Comparison of ENCODE assay signal across 8 mouse cellular contexts in genomic region chr11:17953231-17954134, GRCm38 (mm10). TPM values are rescaled to one million over a fixed set of nuclear protein-coding genes. Genes with fewer than 3 reads are reported as not detected.
DNase-seq lines count a peak whose midpoint lies in the region; ATAC-seq and TF ChIP-seq lines count a peak whose summit lies in the region.

Etaa1 (minus strand) TSS chr11:17953875.

- peak within 1 kb of the TSS; percentile 76 for H3K4me2 ChIP-seq in heart, embryonic 11.5 days
- H3K4me2 ChIP-seq in kidney, embryonic 16.5 days (replicated peaks; ENCODE audit: low read depth, low read length) = peak within 1 kb of the TSS; percentile 75
- peak within 1 kb of the TSS; percentile 68 for H3K4me2 ChIP-seq in myocyte (ENCODE audit: low read depth)

- H3K27ac ChIP-seq in heart, embryonic 11.5 days (ENCODE audit: low read depth, low read length) = peak within 1 kb of the TSS; percentile 89
- H3K27ac ChIP-seq in kidney, embryonic 16.5 days (ENCODE audit: low read length) = peak within 1 kb of the TSS; percentile 98
- H3K27ac ChIP-seq in liver, adult 2 months (replicated peaks; ENCODE audit: insufficient read depth, low read depth, low read length) = peak within 1 kb of the TSS; percentile 58

- H3K9ac ChIP-seq in heart, embryonic 11.5 days (ENCODE audit: low read depth, low read length) = peak within 1 kb of the TSS; percentile 88
- H3K9ac ChIP-seq in kidney, embryonic 16.5 days (replicated peaks; ENCODE audit: low read length) = peak within 1 kb of the TSS; percentile 98
- peak within 1 kb of the TSS; percentile 85 for H3K9ac ChIP-seq in liver, adult 2 months (ENCODE audit: low read depth, low read length)

- ATAC-seq in erythroblast, adult 5-6 weeks (replicated peaks; ENCODE audit: low FRiP score, poor library complexity, severe bottlenecking) = peak; percentile 100
- ATAC-seq in heart, embryonic 11.5 days (replicated peaks; ENCODE audit: insufficient number of reproducible peaks, low FRiP score, low TSS enrichment) = peak; percentile 100
- peak; percentile 100 for ATAC-seq in kidney, embryonic 16.5 days (ENCODE audit: low FRiP score, low TSS enrichment)

- H3K79me2 ChIP-seq in liver, adult 2 months (ENCODE audit: control insufficient read depth, insufficient read depth, low read length) = no peaks in the 10 kb centered on the region
- peaks cover 14% of the 10 kb centered on the region for H3K79me2 ChIP-seq in myocyte (ENCODE audit: control insufficient read depth, insufficient read depth)

- H3K36me3 ChIP-seq in heart, embryonic 11.5 days (ENCODE audit: control insufficient read depth, insufficient read depth, low read length) = peaks cover 9% of the 10 kb centered on the region
- peaks cover 20% of the 10 kb centered on the region for H3K36me3 ChIP-seq in kidney, embryonic 16.5 days (ENCODE audit: insufficient read depth, low read length)
- H3K36me3 ChIP-seq in liver, adult 2 months (ENCODE audit: control insufficient read depth, insufficient read depth, low read length) = peaks cover 3% of the 10 kb centered on the region; the same call in 1 of the 2 replicates
- H3K36me3 ChIP-seq in myocyte (ENCODE audit: control insufficient read depth, insufficient read depth) = peaks cover 10% of the 10 kb centered on the region
- H3K36me3 ChIP-seq in splenic B cell, adult 2 months (ENCODE audit: control insufficient read depth, insufficient read depth, low read length, poor library complexity, severe bottlenecking) = no peaks in the 10 kb centered on the region

- peak within 1 kb of the TSS; percentile 77 for H3K4me3 ChIP-seq in heart, embryonic 11.5 days (ENCODE audit: low read depth, low read length)
- H3K4me3 ChIP-seq in kidney, embryonic 16.5 days (ENCODE audit: low read length) = peak within 1 kb of the TSS; percentile 99
- H3K4me3 ChIP-seq in liver, adult 2 months (ENCODE audit: insufficient read depth, low read depth, low read length) = peak within 1 kb of the TSS; percentile 96
- peak within 1 kb of the TSS; percentile 55 for H3K4me3 ChIP-seq in myocyte

- no peaks in the 10 kb centered on the region for H3K27me3 ChIP-seq in heart, embryonic 11.5 days (ENCODE audit: control insufficient read depth, insufficient read depth, low read length)
- no peaks in the 10 kb centered on the region for H3K27me3 ChIP-seq in kidney, embryonic 16.5 days (ENCODE audit: insufficient read depth, low read length)
- no peaks in the 10 kb centered on the region for H3K27me3 ChIP-seq in liver, adult 2 months (ENCODE audit: control insufficient read depth, insufficient read depth, low read length)
- no peaks in the 10 kb centered on the region for H3K27me3 ChIP-seq in myocyte (ENCODE audit: control insufficient read depth, insufficient read depth, insufficient read length)
- no peaks in the 10 kb centered on the region for H3K27me3 ChIP-seq in splenic B cell, adult 2 months (ENCODE audit: control insufficient read depth, insufficient read depth, low read length, poor library complexity, severe bottlenecking)

- H3K9me3 ChIP-seq in heart, embryonic 11.5 days (replicated peaks; ENCODE audit: control insufficient read depth, low read length) = no peaks in the 10 kb centered on the region
- H3K9me3 ChIP-seq in kidney, embryonic 16.5 days (ENCODE audit: low read length) = no peaks in the 10 kb centered on the region

- under 1% methylated on average over 60 of the region's 69 CpGs for WGBS in heart, embryonic 11.5 days (ENCODE audit: insufficient replicate concordance)
- under 1% methylated on average over 58 of the region's 69 CpGs for WGBS in kidney, embryonic 16.5 days
- WGBS in liver, adult 2 months = under 1% methylated on average over 69 of the region's 69 CpGs

- DNase-seq in B cell, adult 2 months = peak; percentile 93 to 95
- DNase-seq in brain, adult 2 months (ENCODE audit: low read depth, low spot score) = peak; percentile 97
- DNase-seq in liver, adult 2 months (ENCODE audit: extremely low read depth, low read depth, low spot score) = peak; percentile 81
- DNase-seq in splenic B cell, adult 2 months (ENCODE audit: low read depth, low spot score) = peak; percentile 94

- peak; percentile 56; the same call in 1 of the 2 replicates for TF ChIP-seq POLR2A in liver, adult 2 months (IDR thresholded peaks at IDR 0.05; ENCODE audit: extremely low read depth, insufficient read depth, low read length)
- TF ChIP-seq POLR2A in myocyte (IDR thresholded peaks at IDR 0.05; ENCODE audit: insufficient read length, low read depth) = peak; percentile 77

- H3K4me1 ChIP-seq in heart, embryonic 11.5 days (ENCODE audit: control insufficient read depth, insufficient read depth, low read length) = no peaks in the 10 kb centered on the region; the same call in 1 of the 2 replicates
- H3K4me1 ChIP-seq in kidney, embryonic 16.5 days (ENCODE audit: insufficient read depth, low read length) = 0 out of 2 replicates have a peak, but pooled peaks cover 3% of the 10 kb centered on the region
- H3K4me1 ChIP-seq in liver, adult 2 months (ENCODE audit: control insufficient read depth, insufficient read depth, low read length) = no peaks in the 10 kb centered on the region; the same call in 1 of the 2 replicates

- no peak for TF ChIP-seq CTCF in liver, adult 2 months (IDR thresholded peaks at IDR 0.05; ENCODE audit: low read depth, low read length)

- peak within 1 kb of the TSS; percentile 93 for H3ac ChIP-seq in myocyte (ENCODE audit: control insufficient read depth, insufficient read length)

TF ChIP-seq in myocyte, 11 proteins besides CTCF, POLR2A, EP300 and RAD21:
- peak; percentile 78 for TF ChIP-seq POLR2AphosphoS2 (IDR thresholded peaks at IDR 0.05; ENCODE audit: insufficient read length, low read depth)
- no peak for TF ChIP-seq MYOD1 (IDR thresholded peaks at IDR 0.05; ENCODE audit: control insufficient read depth in 1 of 3, insufficient read length in 2 of 3, low read depth in 2 of 3)
- peak; percentile 86 for TF ChIP-seq E2F4 (IDR thresholded peaks at IDR 0.05; ENCODE audit: insufficient read depth)
- no peak for TF ChIP-seq TCF3 (IDR thresholded peaks at IDR 0.05; ENCODE audit: insufficient read length, low read depth)
TF ChIP-seq in myocyte: peak in this region for 2.

RNA-seq across cellular contexts. Expression of gene Etaa1, which starts in this region (rescaled TPM):
- 1.3 and 7.9 TPM in 2 replicates for total RNA-seq in erythroblast, adult 5-6 weeks (2015; ENCODE audit: low replicate concordance)
- 6.6 and 8.6 TPM in 2 replicates for total RNA-seq in erythroblast, adult 5-6 weeks (2017; ENCODE audit: low replicate concordance)
- polyA plus RNA-seq in heart, embryonic 11.5 days (2014; fragmentation: Nextera tagmentation; extraction: Ambion mirVana) = 11.0 and 11.1 TPM in 2 replicates
- 10.9 and 12.0 TPM in 2 replicates for polyA plus RNA-seq in kidney, embryonic 16.5 days (2015; fragmentation: Nextera tagmentation; extraction: Ambion mirVana)
- total RNA-seq in liver, adult 2 months (2014; rRNA removed) = 3.6 and 4.2 TPM in 2 replicates
- 0.38 and 0.50 TPM in 2 replicates for polyA plus RNA-seq in liver, adult 2 months (2012; rRNA removed)
- polyA plus RNA-seq in myocyte (2012; fragmentation: generic; extraction: Trizol) = 1.1 TPM

Comparison
In these comparisons a context has a peak if more than half of its experiments do, and no peak if none do; other contexts are left out.
1. Peak in every context shown above with its lines: DNase-seq, ATAC-seq, H3K4me3 ChIP-seq and H3K27ac ChIP-seq.